Mouse (Mus musculus): Measurements from ENCODE around the gene Flywch2. TPM values are rescaled to one million over a fixed set of nuclear protein-coding genes. Genes with fewer than 3 reads are reported as not detected.

The Flywch2 gene
- polyA plus RNA-seq, 1 experiment from 2014 or later: 96.5 TPM

DNA sequence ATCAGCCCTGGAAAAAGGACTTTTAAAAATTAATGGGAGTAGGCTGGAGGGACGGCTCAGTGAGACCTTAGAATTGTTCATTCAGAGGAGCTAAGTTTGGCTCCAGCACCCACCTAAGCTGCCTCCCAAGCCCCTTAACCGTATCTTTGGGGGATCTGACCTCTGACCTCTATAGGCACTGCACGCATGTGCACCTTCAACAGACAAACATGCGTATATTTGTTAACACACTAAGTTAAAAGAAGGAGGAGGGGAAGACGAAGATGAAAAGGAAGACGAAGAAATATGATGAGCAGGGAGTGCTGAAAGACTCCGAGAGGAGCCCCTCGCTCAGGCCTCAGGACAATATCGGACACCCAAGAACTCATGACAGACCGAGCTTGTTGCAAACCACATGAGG is 15.7 kb upstream of the Flywch2 start:
- ATAC-seq (ENCODE audit: low read depth): no peak
- H3K27ac ChIP-seq (ENCODE audit: low read depth, low read length): no peak overlapping the region
- 93% methylated on average over 10 of the region's 10 CpGs for WGBS

DNA sequence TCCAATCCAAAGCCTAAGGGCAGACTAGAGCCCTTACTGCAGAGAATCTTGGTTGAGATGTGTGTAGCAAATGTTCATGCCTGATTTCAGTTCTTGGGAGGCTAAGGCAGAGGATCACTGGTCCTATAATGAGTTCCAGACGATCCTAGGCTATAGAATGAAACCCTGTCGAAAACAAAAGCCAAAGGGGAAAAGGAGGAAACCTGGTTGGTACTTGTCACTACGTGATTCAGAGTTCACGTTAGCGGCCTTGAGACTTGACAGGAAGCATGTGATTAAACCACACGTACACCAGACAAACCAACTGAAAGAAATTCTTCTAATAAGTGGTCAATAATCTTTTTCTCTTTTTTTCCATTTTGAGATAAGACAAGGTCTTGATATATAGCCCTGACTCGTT is 11.4 kb upstream of the Flywch2 start:
- no peak overlapping the region for H3K4me2 ChIP-seq (ENCODE audit: low read depth, low read length)
- H3K27me3 ChIP-seq (ENCODE audit: control insufficient read depth, insufficient read depth, low read length): no peaks in the 10 kb centered on the region
- H3K9ac ChIP-seq (replicated peaks; ENCODE audit: low read depth, low read length): no peak overlapping the region
- no peak for ATAC-seq (ENCODE audit: low read depth)
- H3K27ac ChIP-seq (ENCODE audit: low read depth, low read length): no peak overlapping the region
- H3K4me1 ChIP-seq (ENCODE audit: control insufficient read depth, insufficient read depth, low read length): 0 out of 2 replicates have a peak, but pooled peaks cover 1% of the 10 kb centered on the region
- 88% methylated on average over 7 of the region's 7 CpGs for WGBS
- no peak overlapping the region for H3K4me3 ChIP-seq (ENCODE audit: low read depth, low read length)
- H3K36me3 ChIP-seq (ENCODE audit: control insufficient read depth, insufficient read depth, low read length): no peaks in the 10 kb centered on the region
- no peaks in the 10 kb centered on the region for H3K9me3 ChIP-seq (ENCODE audit: control insufficient read depth, low read length)

More for the DNA sequence above, 15.7 kb upstream of the Flywch2 start:
- Histone ChIP-seq H3K9me3 (ENCODE audit: control insufficient read depth, low read length) (no peaks in the 10 kb centered on the region), H3K36me3 (ENCODE audit: control insufficient read depth, insufficient read depth, low read length) (no peaks in the 10 kb centered on the region), H3K9ac (replicated peaks; ENCODE audit: low read depth, low read length) (no peak overlapping the region), H3K27me3 (ENCODE audit: control insufficient read depth, insufficient read depth, low read length) (no peaks in the 10 kb centered on the region), H3K4me2 (ENCODE audit: low read depth, low read length) (no peak overlapping the region), H3K4me3 (ENCODE audit: low read depth, low read length) (no peak overlapping the region), H3K4me1 (ENCODE audit: control insufficient read depth, insufficient read depth, low read length) (peaks cover 23% of the 10 kb centered on the region)

DNA sequence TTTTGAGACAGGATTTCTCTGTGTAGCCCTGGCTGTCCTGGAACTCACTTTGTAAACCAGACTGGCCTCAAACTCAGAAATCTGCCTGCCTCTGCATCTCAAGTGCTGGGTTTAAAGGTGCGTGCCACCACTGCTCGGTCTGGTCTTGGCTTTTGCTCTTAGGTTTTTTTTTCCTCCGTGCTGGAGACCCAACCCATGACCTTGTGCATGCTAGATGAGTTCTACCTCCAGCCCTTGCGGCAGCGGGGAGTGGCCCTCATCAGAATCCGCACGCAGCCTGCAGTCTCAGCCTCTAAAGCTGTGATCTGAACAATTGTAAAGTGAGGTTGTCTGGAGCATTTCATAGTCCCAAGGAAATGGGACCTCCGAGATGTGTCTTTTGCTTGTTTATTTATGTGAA is 9.4 kb upstream of the Flywch2 start:
- Histone ChIP-seq H3K36me3 (ENCODE audit: control insufficient read depth, insufficient read depth, low read length) (no peaks in the 10 kb centered on the region), H3K4me2 (ENCODE audit: low read depth, low read length) (no peak overlapping the region), H3K4me3 (ENCODE audit: low read depth, low read length) (no peak overlapping the region), H3K27ac (ENCODE audit: low read depth, low read length) (no peak overlapping the region), H3K27me3 (ENCODE audit: control insufficient read depth, insufficient read depth, low read length) (no peaks in the 10 kb centered on the region), H3K9me3 (ENCODE audit: control insufficient read depth, low read length) (no peaks in the 10 kb centered on the region), H3K9ac (replicated peaks; ENCODE audit: low read depth, low read length) (no peak overlapping the region), H3K4me1 (ENCODE audit: control insufficient read depth, insufficient read depth, low read length) (peaks cover under 1% of the 10 kb centered on the region; the same call in 1 of the 2 replicates)
- WGBS: 95% methylated on average over 8 of the region's 8 CpGs
- ATAC-seq (ENCODE audit: low read depth): no peak

DNA sequence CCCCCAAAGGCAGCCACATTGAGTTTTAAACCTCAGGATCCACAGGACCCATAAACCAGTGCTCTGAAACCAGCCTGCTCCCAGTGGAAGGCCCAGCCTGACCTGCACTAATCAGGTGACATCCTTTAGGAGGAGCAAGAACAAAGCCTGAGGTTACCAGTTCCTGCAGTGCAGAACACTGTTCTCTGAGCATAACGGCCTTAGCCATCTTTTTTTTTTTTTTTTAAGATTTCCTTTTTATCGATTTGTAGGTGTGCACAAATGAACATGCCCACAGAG is 5.1 kb upstream of the Flywch2 start:
- no peaks in the 10 kb centered on the region for H3K36me3 ChIP-seq (ENCODE audit: control insufficient read depth, insufficient read depth, low read length)
- ATAC-seq (ENCODE audit: low read depth): no peak; the same call in 1 of the 2 replicates
- peak overlapping the region; percentile 75 for H3K4me2 ChIP-seq (ENCODE audit: low read depth, low read length)
- H3K27ac ChIP-seq (ENCODE audit: low read depth, low read length): peak overlapping the region; percentile 94
- peak overlapping the region; percentile 35 for H3K4me3 ChIP-seq (ENCODE audit: low read depth, low read length)
- peak overlapping the region; percentile 65 for H3K9ac ChIP-seq (replicated peaks; ENCODE audit: low read depth, low read length)
- no peaks in the 10 kb centered on the region for H3K9me3 ChIP-seq (ENCODE audit: control insufficient read depth, low read length)
- no peaks in the 10 kb centered on the region for H3K27me3 ChIP-seq (ENCODE audit: control insufficient read depth, insufficient read depth, low read length)
- 48% methylated on average over 2 of the region's 2 CpGs for WGBS
- H3K4me1 ChIP-seq (ENCODE audit: control insufficient read depth, insufficient read depth, low read length): peaks cover 10% of the 10 kb centered on the region

DNA sequence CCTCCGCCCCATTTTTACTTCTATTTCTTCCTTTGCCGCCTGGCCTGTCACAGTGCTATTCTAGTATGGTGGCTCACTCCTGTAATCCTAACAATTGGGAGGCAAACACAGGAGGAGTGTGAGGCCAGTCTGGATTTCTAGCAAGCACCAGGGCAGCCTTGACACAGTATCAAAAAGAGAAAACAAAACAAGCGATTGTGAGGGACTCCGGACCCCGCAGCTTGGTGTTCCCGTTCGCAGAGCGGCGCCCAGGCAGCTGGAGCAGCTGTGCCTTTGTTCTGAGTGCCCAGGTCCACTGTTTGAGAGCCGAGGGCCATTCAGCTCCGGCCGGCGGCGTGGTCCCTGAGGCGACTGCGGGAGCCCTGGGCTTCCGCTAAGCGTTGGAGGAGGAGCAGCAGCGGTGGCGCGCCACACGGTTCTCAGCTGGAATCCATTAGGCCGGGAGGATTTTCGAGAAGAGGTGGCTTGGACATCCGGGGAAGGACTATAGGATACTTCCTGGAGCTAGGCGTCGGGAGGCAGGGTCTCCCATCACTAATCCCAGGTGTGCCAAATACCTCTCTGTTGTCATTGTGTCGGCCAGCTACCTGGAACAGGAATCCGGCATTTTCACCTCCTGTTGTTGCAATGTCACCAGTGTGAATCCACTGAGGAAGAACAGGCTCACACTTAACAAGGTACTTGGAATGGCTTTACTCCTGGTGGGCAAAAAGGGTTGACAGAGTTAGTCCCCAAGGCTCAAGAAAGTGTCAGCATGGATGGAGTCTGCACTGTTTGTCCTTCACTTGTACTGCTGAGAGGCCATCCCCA is 4.6 kb upstream of the Flywch2 start, which contains the start of gene Srrm2:
Srrm2 (plus strand) TSS at position 264 of the 810 bp plus-strand sequence.
- Histone ChIP-seq H3K9me3 (ENCODE audit: control insufficient read depth, low read length) (no peaks in the 10 kb centered on the region), H3K36me3 (ENCODE audit: control insufficient read depth, insufficient read depth, low read length) (no peaks in the 10 kb centered on the region), H3K27ac (ENCODE audit: low read depth, low read length) (peak within 1 kb of the TSS; percentile 94), H3K4me1 (ENCODE audit: control insufficient read depth, insufficient read depth, low read length) (peaks cover 10% of the 10 kb centered on the region), H3K4me2 (ENCODE audit: low read depth, low read length) (peak within 1 kb of the TSS; percentile 75), H3K9ac (replicated peaks; ENCODE audit: low read depth, low read length) (peak within 1 kb of the TSS; percentile 65), H3K4me3 (ENCODE audit: low read depth, low read length) (peak within 1 kb of the TSS; percentile 35), H3K27me3 (ENCODE audit: control insufficient read depth, insufficient read depth, low read length) (no peaks in the 10 kb centered on the region)
- 2% methylated on average over 29 of the region's 29 CpGs for WGBS
- ATAC-seq (ENCODE audit: low read depth): peak; percentile 13

DNA sequence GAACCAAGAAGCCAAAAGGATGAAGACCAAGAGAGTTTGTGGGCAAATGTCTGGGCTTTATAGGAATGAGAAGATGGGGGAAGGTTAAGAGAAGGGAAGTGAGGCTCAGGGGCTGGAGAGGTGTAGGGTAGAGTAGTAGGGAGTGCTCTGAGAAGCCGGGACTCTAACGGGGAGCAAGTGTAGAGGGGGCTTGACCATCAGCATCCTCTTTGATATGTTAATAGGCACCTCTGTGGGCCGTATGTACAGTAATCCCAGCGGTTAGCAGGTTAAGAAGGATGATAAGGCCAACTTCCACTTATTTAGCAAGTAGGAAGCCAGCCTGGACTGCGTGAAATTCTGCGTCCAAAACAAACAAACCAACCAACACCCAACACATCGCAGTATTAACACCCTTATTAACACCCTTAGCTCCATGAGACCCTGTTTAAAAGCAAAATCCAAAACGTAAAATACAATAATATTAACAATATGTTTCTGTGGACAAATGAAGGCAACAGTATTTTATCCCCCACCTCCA is 3.9 kb upstream of the Flywch2 start:
- Histone ChIP-seq H3K4me3 (ENCODE audit: low read depth, low read length) (peak overlapping the region; percentile 35), H3K4me1 (ENCODE audit: control insufficient read depth, insufficient read depth, low read length) (peaks cover 10% of the 10 kb centered on the region), H3K27me3 (ENCODE audit: control insufficient read depth, insufficient read depth, low read length) (no peaks in the 10 kb centered on the region), H3K36me3 (ENCODE audit: control insufficient read depth, insufficient read depth, low read length) (no peaks in the 10 kb centered on the region), H3K9ac (replicated peaks; ENCODE audit: low read depth, low read length) (peak overlapping the region; percentile 65), H3K27ac (ENCODE audit: low read depth, low read length) (peak overlapping the region; percentile 94), H3K4me2 (ENCODE audit: low read depth, low read length) (peak overlapping the region; percentile 75), H3K9me3 (ENCODE audit: control insufficient read depth, low read length) (no peaks in the 10 kb centered on the region)
- ATAC-seq (ENCODE audit: low read depth): no peak
- WGBS: 11% methylated on average over 8 of the region's 8 CpGs

GRCm38 (mm10) chr17:23788973-23789372 is 3.1 kb upstream of the Flywch2 start:
- H3K4me1 ChIP-seq (ENCODE audit: control insufficient read depth, insufficient read depth, low read length): peaks cover 10% of the 10 kb centered on the region
- no peak for ATAC-seq (ENCODE audit: low read depth)
- H3K9ac ChIP-seq (replicated peaks; ENCODE audit: low read depth, low read length): no peak overlapping the region
- H3K4me3 ChIP-seq (ENCODE audit: low read depth, low read length): no peak overlapping the region
- no peak overlapping the region for H3K4me2 ChIP-seq (ENCODE audit: low read depth, low read length)
- no peaks in the 10 kb centered on the region for H3K9me3 ChIP-seq (ENCODE audit: control insufficient read depth, low read length)
- no peaks in the 10 kb centered on the region for H3K27me3 ChIP-seq (ENCODE audit: control insufficient read depth, insufficient read depth, low read length)
- no peaks in the 10 kb centered on the region for H3K36me3 ChIP-seq (ENCODE audit: control insufficient read depth, insufficient read depth, low read length)
- no peak overlapping the region for H3K27ac ChIP-seq (ENCODE audit: low read depth, low read length)
- 91% methylated on average over 4 of the region's 4 CpGs for WGBS

GRCm38 (mm10) chr17:23786510-23786931 is 640 bp upstream of the Flywch2 start:
- H3K9ac ChIP-seq (replicated peaks; ENCODE audit: low read depth, low read length): peak overlapping the region; percentile 87
- H3K9me3 ChIP-seq (ENCODE audit: control insufficient read depth, low read length): no peaks in the 10 kb centered on the region
- H3K27ac ChIP-seq (ENCODE audit: low read depth, low read length): peak overlapping the region; percentile 94
- no peaks in the 10 kb centered on the region for H3K27me3 ChIP-seq (ENCODE audit: control insufficient read depth, insufficient read depth, low read length)
- peak overlapping the region; percentile 58; the same call in 1 of the 2 replicates for H3K4me3 ChIP-seq (ENCODE audit: low read depth, low read length)
- peak overlapping the region; percentile 74 for H3K4me2 ChIP-seq (ENCODE audit: low read depth, low read length)
- H3K4me1 ChIP-seq (ENCODE audit: control insufficient read depth, insufficient read depth, low read length): peaks cover 10% of the 10 kb centered on the region
- H3K36me3 ChIP-seq (ENCODE audit: control insufficient read depth, insufficient read depth, low read length): no peaks in the 10 kb centered on the region
- 11% methylated on average over 13 of the region's 13 CpGs for WGBS
- peak; percentile 70 for ATAC-seq (ENCODE audit: low read depth)

- ATAC-seq (ENCODE audit: low read depth): no peak
- no peak overlapping the region for H3K9ac ChIP-seq (replicated peaks; ENCODE audit: low read depth, low read length)
- no peak overlapping the region for H3K4me2 ChIP-seq (ENCODE audit: low read depth, low read length)
Measured at GRCm38 (mm10) chr17:23783352-23783751, 2.5 kb downstream of the Flywch2 start.

More at GRCm38 (mm10) chr17:23783352-23783751, 2.5 kb downstream of the Flywch2 start:
- Histone ChIP-seq H3K4me1 (ENCODE audit: control insufficient read depth, insufficient read depth, low read length) (no peaks in the 10 kb centered on the region), H3K27ac (ENCODE audit: low read depth, low read length) (no peak overlapping the region), H3K27me3 (ENCODE audit: control insufficient read depth, insufficient read depth, low read length) (no peaks in the 10 kb centered on the region), H3K36me3 (ENCODE audit: control insufficient read depth, insufficient read depth, low read length) (no peaks in the 10 kb centered on the region), H3K4me3 (ENCODE audit: low read depth, low read length) (no peak overlapping the region), H3K9me3 (ENCODE audit: control insufficient read depth, low read length) (no peaks in the 10 kb centered on the region)
